Mouse (Mus musculus) liver, adult (tissue): Measurements from ENCODE around the gene Ppp2r2c.

Source experiments
- GATA4 ChIP-seq: IDR thresholded peaks from 2 replicates; pipeline ENCODE4 v1.6.1; 2014; ENCODE audit warnings: mild to moderate bottlenecking, low read length; ENCODE audit not compliant: insufficient replicate concordance

Ppp2r2c gene

GRCm38 (mm10) chr5:36866701-36867250 lies 1.5 kb upstream of the Ppp2r2c start:
- no peak for TF ChIP-seq GATA4

- TF ChIP-seq GATA4, result no peak
These were observed 752 bp upstream of the Ppp2r2c start for GRCm38 (mm10) chr5:36867561-36867960.

GRCm38 (mm10) chr5:36869186-36869577 lies 869 bp downstream of the Ppp2r2c start:
- TF ChIP-seq GATA4, result no peak

- TF ChIP-seq GATA4, result no peak
These were observed 1.4 kb downstream of the Ppp2r2c start for GRCm38 (mm10) chr5:36869578-36870236.

- TF ChIP-seq GATA4, result no peak
These were observed 2.6 kb downstream of the Ppp2r2c start for GRCm38 (mm10) chr5:36870916-36871315.

GRCm38 (mm10) chr5:36875956-36876355 lies 7.6 kb downstream of the Ppp2r2c start:
- TF ChIP-seq GATA4, result no peak

- no peak for TF ChIP-seq GATA4
These were observed 8.6 kb downstream of the Ppp2r2c start for GRCm38 (mm10) chr5:36876777-36877396.

- no peak for TF ChIP-seq GATA4
These were observed 9.3 kb downstream of the Ppp2r2c start for GRCm38 (mm10) chr5:36877641-36878040.

- no peak for TF ChIP-seq GATA4
These were observed 10.5 kb downstream of the Ppp2r2c start for GRCm38 (mm10) chr5:36878801-36879200.

- no peak for TF ChIP-seq GATA4
These were observed 12.3 kb downstream of the Ppp2r2c start for GRCm38 (mm10) chr5:36880622-36881021.

GRCm38 (mm10) chr5:36883516-36883915 lies 15.2 kb downstream of the Ppp2r2c start:
- TF ChIP-seq GATA4, result no peak

GRCm38 (mm10) chr5:36885067-36885466 lies 16.8 kb downstream of the Ppp2r2c start:
- no peak for TF ChIP-seq GATA4

- no peak for TF ChIP-seq GATA4
These were observed 17.3 kb downstream of the Ppp2r2c start for GRCm38 (mm10) chr5:36885595-36885994.

- no peak for TF ChIP-seq GATA4
These were observed 18.0 kb downstream of the Ppp2r2c start for GRCm38 (mm10) chr5:36886298-36886697.

- no peak for TF ChIP-seq GATA4
These were observed 18.6 kb downstream of the Ppp2r2c start for GRCm38 (mm10) chr5:36886852-36887283.

GRCm38 (mm10) chr5:36887299-36887988 lies 19.1 kb downstream of the Ppp2r2c start:
- TF ChIP-seq GATA4, result no peak
